Mouse (Mus musculus) right cerebral cortex, adult 2 months (tissue): Measurements from ENCODE around the gene Hormad2.

Experiments
- DNase-seq, 2 experiments: peaks; one replicate each; pipeline ENCODE4 v3.0.0; 2021 to 2022; ENCODE audit warnings: low spot score in 2 of 2

Gene Hormad2

GRCm38 (mm10) chr11:4446195-4446868 is 5.4 kb upstream of the Hormad2 start:
- no peak for DNase-seq

GRCm38 (mm10) chr11:4442280-4442679 is 1.4 kb upstream of the Hormad2 start:
- no peak for DNase-seq

DNA sequence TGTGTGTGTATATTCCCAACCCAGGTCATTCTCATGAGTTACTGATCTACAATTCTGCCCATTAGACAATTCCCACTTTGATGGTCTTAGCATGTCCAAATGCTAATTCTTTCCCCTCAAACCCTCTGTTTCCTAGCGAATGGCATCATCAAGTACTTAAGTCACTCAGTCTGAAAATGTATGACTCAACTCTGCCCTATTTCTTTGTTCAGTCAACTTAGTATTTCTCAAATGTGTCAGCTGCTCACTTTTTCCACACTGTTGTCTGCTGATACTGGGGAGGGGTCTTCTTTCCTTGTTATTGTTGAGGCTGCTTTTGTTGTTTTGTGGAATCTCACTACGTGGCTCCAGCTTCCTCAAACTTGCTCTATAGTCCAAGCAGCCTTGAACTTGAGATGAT is 2.7 kb downstream of the Hormad2 start:
- DNase-seq, result no peak

DNA sequence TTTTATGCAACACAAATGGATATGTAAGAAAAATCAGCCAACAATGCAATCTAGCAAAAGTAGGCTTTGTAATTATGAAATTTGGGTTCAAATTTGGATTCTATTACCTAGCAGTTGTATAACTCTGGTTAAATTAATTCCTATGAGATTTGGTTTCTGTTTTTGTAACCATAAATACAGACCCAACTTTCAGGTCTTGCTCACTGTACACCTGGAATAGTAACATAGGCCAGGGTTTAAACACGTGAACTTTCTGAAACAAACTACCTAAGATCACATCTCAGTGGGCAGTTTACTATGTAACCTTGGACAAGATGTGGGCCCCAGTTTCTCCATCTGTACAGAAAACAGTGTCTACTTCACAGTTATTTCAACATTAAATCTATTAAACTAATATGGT is 3.6 kb downstream of the Hormad2 start:
- no peak for DNase-seq

GRCm38 (mm10) chr11:4436631-4437030 is 4.3 kb downstream of the Hormad2 start:
- DNase-seq, result no peak

DNA sequence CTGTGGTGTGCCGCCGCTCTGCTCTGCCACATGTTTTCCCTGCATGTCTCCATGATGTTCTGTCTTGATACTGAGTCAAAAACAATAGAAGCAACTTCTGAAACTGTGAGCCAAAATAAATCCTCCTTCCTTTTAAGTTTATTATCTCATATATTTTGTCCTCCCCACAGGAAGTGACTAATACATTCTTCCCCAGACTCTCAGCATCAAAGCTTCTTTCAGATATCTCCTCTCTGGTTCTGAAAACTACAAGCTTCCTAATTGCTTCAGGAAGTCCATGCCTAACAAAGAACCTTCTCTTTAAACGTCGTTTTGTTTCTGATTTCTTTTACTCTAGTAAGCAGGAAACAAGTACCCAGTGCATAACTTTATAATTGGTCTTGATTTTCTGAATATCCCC is 6.4 kb downstream of the Hormad2 start:
- DNase-seq, result no peak

DNA sequence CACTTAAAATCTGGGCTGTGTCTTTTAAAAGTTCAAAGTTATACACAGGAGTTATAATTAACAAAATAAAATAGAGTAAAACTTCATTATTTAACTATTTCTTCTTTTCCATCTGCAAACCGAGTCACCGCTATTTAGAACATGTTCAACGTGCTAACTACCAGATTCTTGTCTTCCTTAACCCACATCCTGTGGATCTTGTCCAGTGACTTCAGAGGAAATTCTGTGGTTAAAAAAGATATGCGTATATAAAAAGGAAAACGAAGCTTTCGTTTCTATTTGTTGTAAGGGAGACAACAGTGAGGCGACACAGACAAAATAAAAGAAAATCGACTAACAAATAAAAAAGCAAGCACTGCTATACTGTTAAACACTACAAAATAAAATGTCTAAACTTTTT is 17.1 kb downstream of the Hormad2 start:
- no peak for DNase-seq

- DNase-seq, result no peak
These were observed 18.1 kb downstream of the Hormad2 start for GRCm38 (mm10) chr11:4422494-4423425.

DNA sequence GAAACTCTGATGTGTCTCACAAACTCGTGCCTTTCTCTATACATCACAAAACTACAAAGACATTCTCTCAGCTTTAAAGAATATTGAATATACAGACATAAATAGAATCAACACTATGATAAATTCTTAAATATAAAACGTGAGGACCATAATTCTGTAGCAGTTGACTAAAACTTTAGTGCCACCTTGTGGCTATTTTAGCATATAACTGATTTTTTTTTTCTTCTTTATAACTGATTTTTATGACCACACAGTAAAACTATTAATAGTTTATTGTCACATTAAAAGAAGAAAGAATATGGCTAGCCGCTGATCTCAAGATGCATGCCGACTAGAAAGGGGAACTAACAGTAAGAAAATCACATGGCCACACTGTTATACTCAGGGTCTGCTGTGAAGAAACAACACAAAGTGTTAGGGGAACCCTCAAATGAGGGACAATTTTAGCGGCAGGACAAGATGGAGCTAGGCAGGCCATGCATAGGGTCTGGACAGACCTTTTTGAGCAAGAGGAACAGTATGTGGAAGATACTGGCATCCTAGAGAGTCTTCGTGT is 18.9 kb downstream of the Hormad2 start:
- no peak for DNase-seq

DNA sequence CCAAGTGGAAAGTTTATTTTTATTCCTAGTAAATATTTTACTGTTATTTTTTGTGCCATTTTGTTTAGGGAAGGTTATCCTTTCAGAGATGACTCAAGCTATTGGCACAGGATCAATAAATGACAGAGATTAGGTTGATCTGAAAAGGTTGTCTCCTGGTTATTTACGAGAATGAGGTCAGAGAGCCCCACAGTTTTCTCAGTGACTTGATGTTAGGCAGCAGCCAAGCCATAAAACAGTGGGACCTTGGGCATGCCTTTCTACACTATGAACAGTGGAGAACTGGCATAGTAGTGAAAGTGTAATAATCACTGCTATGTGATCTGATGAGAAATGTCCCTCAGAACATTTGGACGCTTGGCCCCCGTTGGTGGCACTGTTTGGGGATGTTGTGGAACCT is 22.9 kb downstream of the Hormad2 start:
- DNase-seq, result no peak

- no peak for DNase-seq
These were observed 28.6 kb downstream of the Hormad2 start for GRCm38 (mm10) chr11:4412294-4412693.

- no peak for DNase-seq
These were observed 36.6 kb downstream of the Hormad2 start for GRCm38 (mm10) chr11:4404277-4404676.

- DNase-seq, result no peak
These were observed 37.5 kb downstream of the Hormad2 start for GRCm38 (mm10) chr11:4403381-4403780.

DNA sequence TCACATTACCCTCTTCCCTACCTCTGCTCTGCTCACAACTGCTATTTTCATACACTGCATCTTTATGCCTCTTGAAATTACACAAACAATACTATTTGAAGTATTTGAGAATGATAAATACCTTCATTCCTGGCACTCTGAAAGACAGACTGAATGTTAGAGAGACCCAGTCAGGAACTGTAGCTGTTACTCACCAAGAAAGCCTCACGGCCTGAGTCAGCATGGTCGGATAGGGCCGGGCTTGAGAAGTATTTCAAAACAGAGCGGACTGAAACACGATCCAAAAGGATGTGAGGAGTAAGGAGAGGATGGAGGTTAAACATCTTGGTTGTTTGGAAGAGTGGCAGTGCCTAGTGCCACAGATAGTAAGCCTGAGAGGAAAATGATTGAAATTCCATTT is 39.7 kb downstream of the Hormad2 start:
- DNase-seq, result no peak

DNA sequence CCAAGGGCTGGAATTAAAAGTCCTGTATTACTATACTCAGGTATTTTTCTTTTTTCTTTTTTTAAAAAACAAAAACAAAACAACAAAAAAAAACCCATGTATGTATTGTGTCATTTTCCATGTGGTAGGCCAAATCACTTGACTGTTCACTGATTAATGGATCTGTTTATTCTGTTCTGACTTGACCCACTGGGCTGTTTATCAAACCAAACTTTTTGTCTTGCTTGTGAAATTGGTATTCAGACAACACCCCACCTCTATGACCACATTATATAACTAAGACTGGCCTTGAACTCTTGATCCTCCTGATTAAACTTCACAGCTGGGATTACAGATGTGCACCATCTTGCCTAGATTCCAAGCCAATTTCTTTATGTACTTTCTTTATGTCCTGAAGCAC is 46.7 kb downstream of the Hormad2 start:
- DNase-seq, result no peak

GRCm38 (mm10) chr11:4388018-4388417 is 52.9 kb downstream of the Hormad2 start:
- DNase-seq, result no peak

- no peak for DNase-seq
These were observed 58.6 kb downstream of the Hormad2 start for GRCm38 (mm10) chr11:4382321-4382720.

GRCm38 (mm10) chr11:4379857-4380256 is 61.0 kb downstream of the Hormad2 start:
- DNase-seq, result no peak

GRCm38 (mm10) chr11:4366389-4366788 is 74.5 kb downstream of the Hormad2 start:
- no peak for DNase-seq

DNA sequence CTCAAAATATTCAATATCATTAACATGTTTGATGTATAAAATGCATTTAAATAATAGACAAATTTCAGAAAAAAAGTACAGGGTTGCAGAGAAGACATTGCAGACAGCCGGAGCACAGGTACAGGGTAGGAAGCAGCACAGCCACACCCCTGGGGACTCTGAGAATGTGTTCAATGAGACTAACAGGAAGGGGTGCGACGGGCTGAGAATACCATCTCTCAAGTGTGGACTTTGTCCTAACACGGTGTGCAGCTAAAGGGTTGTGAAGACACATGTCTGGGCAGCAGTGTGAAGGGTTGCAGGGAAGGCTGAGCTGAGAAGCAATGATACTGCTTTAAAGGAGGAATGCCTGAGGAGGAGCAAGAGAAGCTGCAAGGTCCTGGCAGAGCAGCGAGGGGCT is 85.5 kb downstream of the Hormad2 start:
- DNase-seq, result no peak

DNA sequence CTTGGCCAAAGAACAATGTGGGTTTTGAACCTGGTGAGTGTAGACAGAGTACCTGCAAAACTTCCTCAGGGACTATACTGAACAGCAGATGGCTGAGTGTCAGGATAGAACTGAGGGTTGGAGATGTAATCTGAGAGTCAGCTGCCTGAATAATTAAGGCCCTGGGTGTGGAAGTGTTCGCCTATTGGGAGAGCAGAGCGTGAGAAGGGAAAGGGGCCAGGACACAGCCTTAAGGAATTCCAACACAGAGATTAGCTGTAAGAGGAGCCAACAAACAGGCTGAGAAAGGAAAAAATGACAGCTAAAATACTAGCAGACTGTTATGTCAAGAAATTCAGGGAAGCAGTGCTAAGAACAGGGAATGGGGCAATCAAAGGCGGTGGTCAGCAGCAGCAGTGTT is 88.3 kb downstream of the Hormad2 start:
- no peak for DNase-seq

GRCm38 (mm10) chr11:4343926-4344325 is 97.0 kb downstream of the Hormad2 start:
- DNase-seq, result no peak

DNA sequence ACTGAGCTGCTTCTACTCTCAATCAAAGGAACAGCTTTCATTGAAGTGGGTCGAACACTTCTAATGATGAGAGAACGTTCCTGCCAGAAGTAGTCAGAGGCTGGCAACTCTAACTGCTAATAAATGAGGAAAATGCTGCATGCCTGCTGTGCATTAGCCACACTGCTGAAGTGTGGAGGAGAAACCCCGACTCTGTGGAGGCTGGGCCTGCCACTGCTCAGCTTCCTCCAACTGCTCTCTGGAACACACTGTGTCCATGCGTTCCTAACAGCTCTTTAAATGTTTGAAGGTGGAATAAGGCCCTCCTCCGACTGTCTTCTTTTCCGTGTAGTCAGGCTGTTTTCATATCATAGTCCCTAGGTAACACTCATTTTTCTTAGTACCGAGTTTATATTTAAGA is 98.9 kb downstream of the Hormad2 start:
- peak; percentile 8 to 10 for DNase-seq
